Mouse (Mus musculus) cortical plate, adult 2 months (tissue): Measurements from ENCODE around the gene Gne. TPM values are rescaled to one million over a fixed set of nuclear protein-coding genes. Genes with fewer than 3 reads are reported as not detected.

ENCODE experiments used
- H3K27ac ChIP-seq: fragments of 200-500 bp; 2 replicates; pipeline ENCODE4 v1.5.1; 2012; ENCODE audit warnings: low read length, control low read depth, inconsistent platforms; ENCODE audit not compliant: insufficient read depth
- H3K4me1 ChIP-seq: fragments of 200-500 bp; 2 replicates; pipeline ENCODE4 v1.6.1; 2011; ENCODE audit warnings: low read length; ENCODE audit not compliant: control insufficient read depth, insufficient read depth
- H3K4me3 ChIP-seq: fragments of 200-500 bp; 2 replicates; pipeline ENCODE4 v1.5.1; 2011; ENCODE audit warnings: mild to moderate bottlenecking, low read length, control low read depth; ENCODE audit not compliant: insufficient read depth
- CTCF ChIP-seq: fragments of 200-500 bp; IDR thresholded peaks from 2 replicates; pipeline ENCODE4 v1.5.1; 2011; ENCODE audit warnings: mild to moderate bottlenecking, control low read depth, low read length; ENCODE audit not compliant: insufficient read depth; ENCODE audit errors: extremely low read depth
- POLR2A ChIP-seq: fragments of 200-500 bp; IDR thresholded peaks from 2 replicates; pipeline ENCODE4 v1.6.1; 2011; ENCODE audit warnings: mild to moderate bottlenecking, low read length, control low read depth; ENCODE audit not compliant: insufficient read depth; ENCODE audit errors: extremely low read depth
- polyA plus RNA-seq: library from polyadenylated mRNA; depleted of rRNA; stranded (reverse); fragments of >200 nt; gene quantifications from 2 replicates; pipeline ENCODE4 v1.2.3, GENCODE M21; 2012; rRNA removed

Gne gene
- polyA plus RNA-seq, result 16.3 and 16.8 TPM in 2 replicates

DNA sequence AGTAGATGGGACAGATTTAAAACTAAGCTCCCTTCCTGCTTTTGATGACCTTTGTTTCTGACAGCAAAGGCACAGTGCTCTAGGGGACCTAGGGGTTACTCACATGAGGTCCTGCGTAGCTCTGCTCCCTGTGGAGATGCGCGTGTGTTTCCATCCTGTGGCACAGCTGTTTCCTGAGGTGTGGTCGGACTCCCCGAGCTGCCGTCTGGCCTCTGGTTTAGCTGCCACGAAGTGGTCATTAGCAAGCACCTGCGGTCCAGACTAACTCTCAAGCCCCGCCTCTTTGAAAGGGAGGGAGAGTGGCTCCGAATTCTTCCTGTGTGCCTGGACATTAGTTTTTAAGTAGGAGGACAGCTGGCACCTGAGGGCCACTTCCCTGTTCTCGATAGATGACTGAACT, at the start of gene Gne:
Gene Gne (minus strand): TSS at position 233 of the 400 bp plus-strand sequence.
- Histone ChIP-seq H3K27ac (no peak within 1 kb of the TSS), H3K4me1 (no peaks in the 10 kb centered on the region), H3K4me3 (no peak within 1 kb of the TSS)
- TF ChIP-seq POLR2A, result no peak

GRCm38 (mm10) chr4:44126805-44127204, 42.8 kb upstream of the Gne start:
- H3K4me1 ChIP-seq, result no peaks in the 10 kb centered on the region
- H3K4me3 ChIP-seq, result no peak overlapping the region
- TF ChIP-seq CTCF (no peak), POLR2A (no peak)
- H3K27ac ChIP-seq, result no peak overlapping the region

- no peak for TF ChIP-seq POLR2A
- Histone ChIP-seq H3K4me1 (no peaks in the 10 kb centered on the region), H3K27ac (no peak overlapping the region), H3K4me3 (no peak overlapping the region)
These were observed 35.6 kb upstream of the Gne start for GRCm38 (mm10) chr4:44119410-44120201.

- Histone ChIP-seq H3K27ac (no peak overlapping the region), H3K4me3 (no peak overlapping the region), H3K4me1 (no peaks in the 10 kb centered on the region)
- TF ChIP-seq POLR2A, result no peak
- no peak for TF ChIP-seq CTCF
These were observed 31.1 kb upstream of the Gne start for GRCm38 (mm10) chr4:44115046-44115445.

DNA sequence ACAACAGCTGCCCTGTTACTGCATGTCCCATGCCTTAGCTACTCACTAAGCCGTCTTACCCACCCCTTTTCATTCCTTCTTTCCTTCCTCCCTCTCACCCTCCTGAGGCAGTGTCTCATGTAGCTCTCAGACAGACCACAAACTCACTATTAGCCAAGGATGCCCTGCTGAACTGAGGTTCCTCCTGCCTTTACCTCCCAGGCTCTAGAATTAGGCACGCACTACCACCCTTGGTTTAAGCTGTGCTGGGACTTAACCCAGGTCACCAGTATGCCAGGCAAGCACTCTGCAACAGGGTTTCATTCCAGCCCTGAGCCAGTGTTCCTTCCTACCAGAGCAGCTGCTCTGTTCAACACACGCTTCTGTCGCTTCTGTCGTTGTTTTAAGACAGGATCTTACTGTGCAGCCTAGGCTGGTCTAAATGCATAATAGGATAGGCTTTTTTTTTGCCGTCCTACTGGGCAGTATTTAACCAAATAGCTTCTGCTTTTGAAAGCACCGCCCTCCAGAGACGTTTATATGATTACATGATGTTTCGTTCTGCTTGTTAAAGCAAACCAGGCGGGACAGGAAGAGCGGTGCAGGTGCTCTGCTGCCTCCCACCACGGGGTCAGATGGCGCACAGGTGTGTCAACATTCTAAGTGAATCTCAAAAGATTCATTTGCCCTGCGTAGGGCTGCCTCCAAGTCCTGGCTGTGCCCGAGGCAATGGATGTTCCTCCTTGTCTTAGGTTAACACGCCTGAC, 29.6 kb upstream of the Gne start:
- H3K27ac ChIP-seq, result no peak overlapping the region
- TF ChIP-seq POLR2A (no peak), CTCF (no peak)
- H3K4me3 ChIP-seq, result no peak overlapping the region
- H3K4me1 ChIP-seq, result no peaks in the 10 kb centered on the region

GRCm38 (mm10) chr4:44112741-44113140, 28.8 kb upstream of the Gne start:
- Histone ChIP-seq H3K4me1 (no peaks in the 10 kb centered on the region), H3K27ac (no peak overlapping the region), H3K4me3 (no peak overlapping the region)
- TF ChIP-seq POLR2A, result no peak
- no peak for TF ChIP-seq CTCF

- H3K27ac ChIP-seq, result no peak overlapping the region
- no peak overlapping the region for H3K4me3 ChIP-seq
- 0 out of 2 replicates have a peak, but pooled peaks cover 3% of the 10 kb centered on the region for H3K4me1 ChIP-seq
- TF ChIP-seq POLR2A, result no peak
- TF ChIP-seq CTCF, result no peak
These were observed 26.8 kb upstream of the Gne start for GRCm38 (mm10) chr4:44110771-44111170.

GRCm38 (mm10) chr4:44108297-44108696, 24.3 kb upstream of the Gne start:
- 0 out of 2 replicates have a peak, but pooled peaks cover 3% of the 10 kb centered on the region for H3K4me1 ChIP-seq
- no peak overlapping the region for H3K4me3 ChIP-seq
- no peak for TF ChIP-seq CTCF
- no peak for TF ChIP-seq POLR2A
- H3K27ac ChIP-seq, result no peak overlapping the region

GRCm38 (mm10) chr4:44107339-44107738, 23.4 kb upstream of the Gne start:
- Histone ChIP-seq H3K4me1 (0 out of 2 replicates have a peak, but pooled peaks cover 3% of the 10 kb centered on the region), H3K4me3 (no peak overlapping the region), H3K27ac (no peak overlapping the region)
- TF ChIP-seq POLR2A (no peak), CTCF (no peak)

- H3K27ac ChIP-seq, result no peak overlapping the region
- H3K4me3 ChIP-seq, result no peak overlapping the region
- TF ChIP-seq CTCF (no peak), POLR2A (no peak)
- H3K4me1 ChIP-seq, result 0 out of 2 replicates have a peak, but pooled peaks cover 3% of the 10 kb centered on the region
These were observed 22.4 kb upstream of the Gne start for GRCm38 (mm10) chr4:44106297-44106821.
